Mouse (Mus musculus) hindbrain, postnatal 0 days (tissue): ENCODE data around the gene Tiam1. TPM values are rescaled to one million over a fixed set of nuclear protein-coding genes. Genes with fewer than 3 reads are reported as not detected.

ENCODE experiments used
- ATAC-seq: fragments of 200-750 bp; cut with Nextera tagmentation; 2 replicates; pipeline ENCODE4 v1.8.0; 2017; ENCODE audit warnings: mild to moderate bottlenecking, moderate TSS enrichment, moderate library complexity
- DNase-seq: peaks from one replicate; pipeline ENCODE4 v3.0.0-alpha.2; 2015; ENCODE audit warnings: low spot score
- H3K27ac ChIP-seq: fragments of 300-500 bp; sonication (generic); 2 replicates; pipeline ENCODE4 v1.5.1; 2014; ENCODE audit warnings: mild to moderate bottlenecking
- H3K27me3 ChIP-seq: fragments of 300-500 bp; sonication (generic); 2 replicates; pipeline ENCODE4 v1.6.1; 2014; ENCODE audit warnings: low read length, mixed read lengths; ENCODE audit not compliant: insufficient read depth
- H3K36me3 ChIP-seq: fragments of 300-500 bp; sonication (generic); 2 replicates; pipeline ENCODE4 v1.6.1; 2014; ENCODE audit warnings: low read length, mixed read lengths; ENCODE audit not compliant: insufficient read depth
- H3K4me1 ChIP-seq: fragments of 300-500 bp; sonication (generic); 2 replicates; pipeline ENCODE4 v1.6.1; 2014; ENCODE audit warnings: antibody characterized with exemption, low read length, mixed read lengths; ENCODE audit not compliant: insufficient read depth
- H3K4me2 ChIP-seq: fragments of 300-500 bp; sonication (generic); 2 replicates; pipeline ENCODE4 v1.6.1; 2014; ENCODE audit warnings: low read depth, mild to moderate bottlenecking, low read length, moderate library complexity, mixed read lengths
- H3K4me3 ChIP-seq: fragments of 300-500 bp; sonication (generic); 2 replicates; pipeline ENCODE4 v1.5.1; 2014; ENCODE audit warnings: low read length
- H3K9ac ChIP-seq: fragments of 300-500 bp; sonication (generic); replicated peaks from 2 replicates; pipeline ENCODE4 v1.6.1; 2014; ENCODE audit warnings: mild to moderate bottlenecking, low read length, moderate library complexity, mixed read lengths
- H3K9me3 ChIP-seq: fragments of 300-500 bp; sonication (generic); 2 replicates; pipeline ENCODE4 v1.6.1; 2016; ENCODE audit warnings: low read length, mixed read lengths
- CTCF ChIP-seq: IDR thresholded peaks from 2 replicates; pipeline ENCODE4 v1.5.1; 2016; ENCODE audit warnings: antibody characterized with exemption, control low read depth, low read depth
- WGBS: fragments of 180-500 bp; shearing (Covaris S2); extraction: QIAGEN DNeasy Blood & Tissue Kit; methylation state at CpG from one replicate; pipeline ENCODE4 v1.1.7; 2014; 5-methylcytosine and 5-hydroxymethylcytosine counted together
- polyA plus RNA-seq: library from polyadenylated mRNA; unstranded; fragments of >200 nt; fragmentation: Nextera tagmentation; extraction: Ambion mirVana; gene quantifications from 2 replicates; pipeline ENCODE4 v1.2.1, GENCODE M21; 2015
- total RNA-seq: library from RNA; depleted of rRNA; stranded (reverse); fragments of >200 nt; gene quantifications from 2 replicates; pipeline ENCODE4 v1.2.3, GENCODE M21; 2014

Gene Tiam1
- total and polyA plus RNA-seq, 2 experiments from 2014 or later = 15.1 to 26.2 TPM

DNA sequence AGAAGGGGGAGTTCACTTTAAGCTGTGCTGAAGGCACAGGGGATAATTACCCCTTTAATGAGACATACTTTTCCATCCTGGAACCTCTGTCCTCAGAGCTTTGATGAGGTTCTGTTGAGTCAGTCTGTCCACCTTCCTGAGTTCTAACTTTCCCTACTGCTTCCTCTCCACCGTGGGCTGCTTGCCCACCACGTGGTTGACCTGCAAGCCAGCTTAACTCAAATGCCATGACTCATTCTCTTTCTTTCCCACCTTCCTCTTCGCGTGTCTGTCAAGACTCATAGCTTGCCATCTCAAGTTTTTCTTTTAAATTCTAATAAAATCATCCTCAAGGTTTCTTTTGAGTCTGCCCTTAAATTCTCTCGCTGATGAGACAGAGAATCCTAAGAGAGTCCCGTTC, 37.4 kb upstream of the Tiam1 start:
- Histone ChIP-seq H3K4me2 (no peak overlapping the region), H3K9me3 (no peaks in the 10 kb centered on the region), H3K27me3 (no peaks in the 10 kb centered on the region), H3K4me3 (no peak overlapping the region), H3K4me1 (no peaks in the 10 kb centered on the region), H3K36me3 (no peaks in the 10 kb centered on the region), H3K9ac (no peak overlapping the region), H3K27ac (no peak overlapping the region)
- no peak for ATAC-seq
- DNase-seq = no peak
- TF ChIP-seq CTCF = no peak
- WGBS = 84% methylated on average over 6 of the region's 6 CpGs

DNA sequence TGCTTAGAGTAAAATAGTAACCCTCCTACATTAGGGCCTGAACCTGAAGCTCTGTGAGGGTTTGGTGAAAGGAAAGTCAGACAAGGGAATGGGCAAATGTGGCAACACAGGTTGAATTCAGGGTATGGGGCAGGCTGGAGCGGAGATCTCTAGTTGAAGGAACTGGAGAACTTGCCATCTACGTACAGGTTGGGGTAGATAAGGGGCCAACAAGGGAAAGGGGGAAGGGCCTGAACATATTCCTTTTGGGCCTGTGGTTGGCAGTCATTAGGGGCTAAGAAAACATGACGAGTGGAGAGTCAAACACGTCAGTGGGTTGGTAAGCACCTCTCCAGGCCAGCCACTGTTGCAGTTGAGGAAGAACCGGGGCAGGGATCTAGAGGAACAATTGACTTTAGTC, 36.3 kb upstream of the Tiam1 start:
- WGBS = 91% methylated on average over 5 of the region's 5 CpGs
- TF ChIP-seq CTCF = no peak

DNA sequence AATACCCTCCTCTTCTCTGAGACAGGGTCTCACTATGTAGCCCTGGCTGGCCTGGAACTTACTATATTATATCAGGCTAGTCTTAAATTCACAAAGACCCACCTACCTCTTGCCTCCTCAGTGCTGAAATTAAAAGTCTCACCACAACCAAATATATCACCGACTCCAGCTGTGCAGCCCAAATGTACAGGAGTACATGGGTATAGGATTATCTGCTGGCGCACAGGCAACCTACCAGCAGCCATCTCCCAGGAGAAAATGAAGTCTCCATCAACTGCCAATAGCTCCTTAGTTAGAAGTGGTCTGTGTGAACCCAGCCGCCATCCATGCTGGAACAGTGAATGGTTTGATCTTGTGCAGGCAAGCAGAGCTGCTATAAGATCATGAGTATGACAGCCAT, 34.8 kb upstream of the Tiam1 start:
- H3K36me3 ChIP-seq = no peaks in the 10 kb centered on the region
- H3K4me3 ChIP-seq = no peak overlapping the region
- TF ChIP-seq CTCF = no peak
- ATAC-seq = no peak
- 92% methylated on average over 3 of the region's 3 CpGs for whole genome bisulfite sequencing
- H3K4me2 ChIP-seq = no peak overlapping the region
- no peaks in the 10 kb centered on the region for H3K27me3 ChIP-seq
- no peak overlapping the region for H3K9ac ChIP-seq
- DNase-seq = no peak
- H3K4me1 ChIP-seq = no peaks in the 10 kb centered on the region
- no peaks in the 10 kb centered on the region for H3K9me3 ChIP-seq
- H3K27ac ChIP-seq = no peak overlapping the region

More for the DNA sequence above, 36.3 kb upstream of the Tiam1 start:
- DNase-seq (no peak), ATAC-seq (no peak)
- Histone ChIP-seq H3K9ac (no peak overlapping the region), H3K4me3 (no peak overlapping the region), H3K27ac (no peak overlapping the region), H3K9me3 (no peaks in the 10 kb centered on the region), H3K36me3 (no peaks in the 10 kb centered on the region), H3K4me2 (no peak overlapping the region), H3K27me3 (no peaks in the 10 kb centered on the region), H3K4me1 (no peaks in the 10 kb centered on the region)

DNA sequence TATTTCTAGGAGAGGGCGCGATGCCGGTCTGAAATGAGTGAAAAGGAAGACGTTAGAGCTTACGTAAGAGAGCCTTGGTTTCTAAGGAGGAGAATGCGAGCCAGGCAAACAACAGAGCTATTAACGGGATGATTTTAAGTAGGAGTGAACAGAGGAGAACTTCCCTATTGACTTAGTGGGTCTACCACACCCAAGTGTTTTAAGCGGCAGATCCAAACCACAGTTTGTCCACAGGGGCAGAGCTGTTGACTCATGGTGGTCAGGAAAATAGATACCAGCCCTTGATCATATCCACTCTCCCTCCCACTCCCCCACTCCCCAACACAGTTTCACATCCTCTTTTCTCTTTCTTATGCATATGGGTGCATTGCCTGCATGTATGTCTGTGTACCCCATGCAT, 33.9 kb upstream of the Tiam1 start:
- no peak overlapping the region for H3K4me3 ChIP-seq

DNA sequence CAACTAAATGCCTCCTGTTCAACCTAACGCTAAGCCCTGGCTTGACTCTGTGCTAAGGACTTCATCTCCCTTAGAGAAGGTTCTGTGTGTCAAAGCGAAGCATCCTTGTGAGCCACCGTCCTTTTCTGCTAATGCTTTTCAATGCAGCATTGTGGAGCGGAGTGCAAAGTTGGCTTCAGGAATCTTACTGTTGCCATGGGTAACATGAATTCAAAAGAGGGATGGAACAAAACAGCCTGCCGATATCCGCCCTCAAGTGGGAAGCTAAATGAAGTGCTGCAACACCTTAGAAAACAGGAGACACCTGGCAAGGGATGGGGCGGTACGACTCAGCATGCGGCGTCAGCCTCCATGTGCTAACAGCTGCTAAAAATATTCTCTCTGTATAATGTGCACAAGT, 32.9 kb upstream of the Tiam1 start:
- Histone ChIP-seq H3K27me3 (no peaks in the 10 kb centered on the region), H3K9me3 (no peaks in the 10 kb centered on the region), H3K9ac (no peak overlapping the region), H3K27ac (peak overlapping the region; percentile 3; the same call in 1 of the 2 replicates), H3K4me3 (no peak overlapping the region), H3K4me1 (no peaks in the 10 kb centered on the region), H3K4me2 (peak overlapping the region; percentile 41), H3K36me3 (no peaks in the 10 kb centered on the region)
- 13% methylated on average over 10 of the region's 10 CpGs for WGBS
- peak; percentile 83 for DNase-seq
- TF ChIP-seq CTCF = peak; percentile 37
- ATAC-seq = peak; percentile 82

More for the DNA sequence above, 33.9 kb upstream of the Tiam1 start:
- no peaks in the 10 kb centered on the region for H3K4me1 ChIP-seq
- no peaks in the 10 kb centered on the region for H3K9me3 ChIP-seq
- no peak for ATAC-seq
- no peaks in the 10 kb centered on the region for H3K36me3 ChIP-seq
- no peak for TF ChIP-seq CTCF
- H3K27ac ChIP-seq = no peak overlapping the region
- 85% methylated on average over 8 of the region's 8 CpGs for WGBS
- no peak for DNase-seq
- H3K9ac ChIP-seq = no peak overlapping the region
- no peaks in the 10 kb centered on the region for H3K27me3 ChIP-seq
- no peak overlapping the region for H3K4me2 ChIP-seq

DNA sequence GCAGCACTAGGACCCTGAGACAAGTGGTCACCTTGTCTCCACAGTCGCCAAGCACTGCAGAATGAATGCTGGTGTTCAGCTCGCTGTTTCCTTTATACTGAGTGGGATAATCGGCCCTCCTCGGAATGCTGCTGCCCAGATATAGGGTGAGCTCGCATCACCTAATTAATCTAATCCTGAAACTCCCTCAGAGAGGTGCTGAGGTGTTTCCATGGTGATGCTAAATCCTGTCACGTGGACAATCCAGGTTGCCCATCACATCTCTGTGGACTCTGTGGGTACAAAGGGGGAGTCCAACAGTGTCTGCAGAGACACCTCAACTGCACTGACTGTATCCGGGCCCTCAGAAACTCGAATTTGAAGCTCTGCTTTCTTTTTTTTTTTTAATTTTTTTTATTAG, 27.8 kb upstream of the Tiam1 start:
- no peak for TF ChIP-seq CTCF
- no peak overlapping the region for H3K4me3 ChIP-seq
- peak; percentile 53; the same call in 1 of the 2 replicates for ATAC-seq
- no peaks in the 10 kb centered on the region for H3K4me1 ChIP-seq
- no peaks in the 10 kb centered on the region for H3K27me3 ChIP-seq
- no peak overlapping the region for H3K4me2 ChIP-seq
- H3K9me3 ChIP-seq = no peaks in the 10 kb centered on the region
- DNase-seq = peak; percentile 27
- H3K27ac ChIP-seq = no peak overlapping the region
- H3K36me3 ChIP-seq = no peaks in the 10 kb centered on the region
- 37% methylated on average over 8 of the region's 8 CpGs for WGBS
- H3K9ac ChIP-seq = no peak overlapping the region

DNA sequence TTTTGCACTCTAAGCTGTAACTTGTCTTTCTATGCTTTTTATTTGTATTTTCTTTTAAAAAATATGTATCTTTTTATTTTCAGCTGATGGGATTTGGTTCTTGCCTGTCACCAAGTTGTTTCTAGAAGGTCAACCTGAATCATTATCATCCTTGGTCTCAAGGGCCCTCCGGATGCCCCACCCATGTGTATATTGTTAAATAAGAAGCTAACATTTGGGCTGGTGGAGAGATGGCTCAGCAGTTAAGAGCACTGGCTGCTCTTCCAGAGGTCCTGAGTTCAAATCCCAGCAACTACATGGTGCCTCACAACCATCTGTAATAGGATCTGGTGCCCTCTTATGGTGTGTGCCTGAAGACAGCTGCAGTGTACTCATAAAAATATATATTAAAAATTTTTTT, 27.1 kb upstream of the Tiam1 start:
- TF ChIP-seq CTCF = no peak
- 100% methylated on average over 1 of the region's 1 CpGs for WGBS
- no peaks in the 10 kb centered on the region for H3K36me3 ChIP-seq

More for the DNA sequence above, 27.1 kb upstream of the Tiam1 start:
- Histone ChIP-seq H3K27me3 (no peaks in the 10 kb centered on the region), H3K9me3 (no peaks in the 10 kb centered on the region), H3K27ac (no peak overlapping the region), H3K4me1 (no peaks in the 10 kb centered on the region), H3K4me2 (no peak overlapping the region), H3K9ac (no peak overlapping the region), H3K4me3 (no peak overlapping the region)
- ATAC-seq (no peak), DNase-seq (no peak)
